Mouse (Mus musculus) liver, postnatal 0 days (tissue): ENCODE results near the gene Gas2.

Source experiments
- CTCF ChIP-seq: sonication (generic); IDR thresholded peaks from 2 replicates; pipeline ENCODE4 v1.5.1; 2016; ENCODE audit warnings: antibody characterized with exemption, low read depth
- EP300 ChIP-seq: IDR thresholded peaks from 2 replicates; pipeline ENCODE4 v1.6.1; 2016; ENCODE audit warnings: antibody characterized with exemption, low read depth, mild to moderate bottlenecking

DNA sequence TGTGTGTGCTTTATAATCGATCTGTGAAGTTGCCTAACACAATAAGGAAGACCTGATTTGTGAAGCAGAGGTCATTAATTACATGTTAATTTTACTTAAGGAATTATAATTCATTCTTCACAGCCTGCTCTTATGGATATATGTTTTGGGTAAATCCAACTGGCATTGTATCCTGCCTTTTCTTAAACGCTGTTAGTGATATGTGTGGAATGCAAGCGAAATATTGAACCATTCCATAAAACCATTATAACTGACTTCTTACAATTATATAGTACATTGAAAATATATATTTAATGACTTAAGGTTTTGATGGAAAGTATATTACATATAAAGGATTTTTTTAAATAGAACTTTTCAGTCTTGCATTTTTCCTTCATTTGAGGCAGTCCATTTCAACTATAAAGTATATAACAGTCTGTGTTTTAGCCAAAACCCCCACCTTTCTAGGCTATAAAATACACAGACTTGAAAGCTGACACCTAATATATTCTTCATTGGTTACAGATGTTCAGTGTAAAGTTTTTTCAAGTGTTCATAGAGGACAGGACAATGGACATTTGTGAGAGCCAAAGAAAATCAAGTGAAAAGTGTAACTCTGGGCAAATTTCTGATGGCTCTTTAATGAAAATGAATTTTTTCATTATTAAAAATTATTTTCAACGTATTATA lies 32.5 kb downstream of the Gas2 start:
- TF ChIP-seq EP300 (no peak), CTCF (no peak)
